Mouse (Mus musculus): ENCODE data around the gene Vwa8. TPM values are rescaled to one million over a fixed set of nuclear protein-coding genes. Genes with fewer than 3 reads are reported as not detected.

Gene Vwa8
- total RNA-seq (2012; rRNA removed): 9.8 and 24.7 TPM in 2 replicates

DNA sequence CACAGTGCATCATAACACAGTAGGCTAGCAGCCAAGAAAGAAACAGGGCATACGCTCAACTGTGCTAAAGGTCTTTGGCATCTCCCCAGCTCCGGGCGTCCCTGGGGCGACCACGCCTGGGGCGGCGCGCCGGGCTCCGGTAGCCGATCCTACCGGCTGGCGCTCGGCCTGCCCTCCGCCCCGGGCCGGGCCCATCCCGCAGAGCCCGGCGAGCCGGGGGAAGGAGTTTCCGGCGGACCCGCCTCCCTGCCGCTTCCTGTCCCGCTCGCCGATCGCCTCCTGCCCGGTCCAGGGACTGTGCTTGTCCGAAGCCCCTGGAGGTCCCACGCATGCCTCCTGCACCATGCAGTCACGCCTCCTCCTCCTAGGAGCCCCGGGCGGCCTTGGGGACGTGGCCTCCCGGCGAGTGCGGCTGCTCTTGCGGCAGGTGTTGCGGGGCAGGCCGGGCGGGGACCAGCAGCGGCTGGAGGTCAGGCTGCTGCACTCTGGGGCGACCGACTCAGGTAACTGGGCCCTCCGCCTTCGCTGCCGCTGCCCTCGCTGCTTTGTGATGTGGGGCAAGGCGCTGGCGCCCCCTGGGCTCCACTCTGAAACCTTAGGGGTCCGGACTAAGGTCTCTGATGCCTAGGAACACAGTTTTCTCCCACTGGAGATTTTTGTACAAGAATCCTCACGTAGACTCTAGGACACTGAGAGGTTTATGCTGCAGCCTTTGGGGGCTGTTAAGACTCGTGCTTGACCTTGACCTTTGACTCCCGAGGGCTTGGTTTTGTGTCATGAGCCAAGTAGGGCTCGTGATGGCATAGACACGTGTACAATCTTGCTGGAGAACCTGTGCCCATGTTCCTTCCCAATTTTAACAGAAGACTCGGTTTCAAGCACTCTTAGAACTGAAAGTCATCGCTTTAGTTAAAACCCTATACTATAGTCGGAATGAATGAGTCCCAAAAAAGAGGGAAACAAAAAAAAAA lies at the start of gene Vwa8:
Vwa8 (plus strand) TSS at position 112 of the 971 bp plus-strand sequence.
- TF ChIP-seq MAFK (IDR thresholded peaks at IDR 0.05; ENCODE audit: insufficient read depth, low read depth, low read length): no peak
- peak; percentile 81 for TF ChIP-seq HCFC1 (IDR thresholded peaks at IDR 0.05; ENCODE audit: borderline replicate concordance, insufficient read depth, low read length)
- no peak for TF ChIP-seq ZC3H11A (IDR thresholded peaks at IDR 0.05; ENCODE audit: borderline replicate concordance, low read depth, low read length)
- H3K4me1 ChIP-seq (ENCODE audit: control insufficient read depth in 2 of 2, insufficient read depth in 2 of 2, low read length in 2 of 2, poor library complexity in 1 of 2): peaks cover 2 to 12% of the 10 kb centered on the region in 2 experiments; a peak in 3 of 4 replicates
- H3K36me3 ChIP-seq (ENCODE audit: control insufficient read depth, insufficient read depth, low read length, poor library complexity, severe bottlenecking): no peaks in the 10 kb centered on the region
- in situ Hi-C loops (cut with MboI; ENCODE audit: low sequenced_read_pairs in 2 of 2, unreplicated experiment in 2 of 2): loop anchor here in 1 of 2 experiments (25.0 kb wide), 1 partner anchor 187 kb away; no protein-coding TSS in a partner anchor
- H3K9me3 ChIP-seq (ENCODE audit: control insufficient read depth, insufficient read depth, low read depth, low read length): no peaks in the 10 kb centered on the region
- peak; percentile 57 for DNase-seq (ENCODE audit: low read depth, low spot score)
- H3K27ac ChIP-seq (ENCODE audit: insufficient read depth, low read depth, low read length, poor library complexity, severe bottlenecking): peak within 1 kb of the TSS; percentile 75
- peak within 1 kb of the TSS; percentile 90 for H3K9ac ChIP-seq (ENCODE audit: insufficient read depth, low read depth, low read length, poor library complexity, severe bottlenecking)
- H3K4me3 ChIP-seq (ENCODE audit: insufficient read depth in 1 of 2, low read depth in 1 of 2, low read length in 2 of 2, poor library complexity in 1 of 2, severe bottlenecking in 1 of 2): peak within 1 kb of the TSS; percentile 90 to 96

DNA sequence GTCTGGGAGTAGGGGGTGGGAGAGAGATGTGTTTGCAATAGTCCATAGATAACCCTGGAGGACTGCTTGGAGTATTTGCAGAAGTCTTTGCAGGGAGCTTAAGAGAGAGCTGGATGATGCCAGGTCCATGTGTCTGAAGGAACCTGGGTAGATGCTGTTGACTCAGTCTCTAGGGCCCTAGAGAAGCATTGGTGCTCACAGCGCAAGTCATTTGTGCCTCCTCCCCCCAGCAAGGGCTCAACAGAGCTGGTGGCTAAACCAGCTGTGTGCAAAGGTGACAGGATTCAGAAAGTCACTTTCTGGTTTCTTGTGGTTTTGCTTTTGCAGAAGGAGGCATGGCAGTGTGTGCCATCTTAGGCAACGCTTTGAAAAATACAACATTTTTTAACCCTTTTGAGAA lies 46.5 kb upstream of the Vwa8 start:
- no peak for DNase-seq (ENCODE audit: low read depth, low spot score)
- H3K9ac ChIP-seq (ENCODE audit: insufficient read depth, low read depth, low read length, poor library complexity, severe bottlenecking): no peak overlapping the region
- in situ Hi-C loops (cut with MboI; ENCODE audit: low sequenced_read_pairs in 2 of 2, unreplicated experiment in 2 of 2): no loop called here
- no peak for TF ChIP-seq MAFK (IDR thresholded peaks at IDR 0.05; ENCODE audit: insufficient read depth, low read depth, low read length)
- TF ChIP-seq ZNF384 (IDR thresholded peaks at IDR 0.05; ENCODE audit: low read depth, low read length): no peak
- no peak for TF ChIP-seq ZC3H11A (IDR thresholded peaks at IDR 0.05; ENCODE audit: borderline replicate concordance, low read depth, low read length)
- TF ChIP-seq CHD2 (IDR thresholded peaks at IDR 0.05; ENCODE audit: low read depth, low read length): no peak
- no peak for TF ChIP-seq HCFC1 (IDR thresholded peaks at IDR 0.05; ENCODE audit: borderline replicate concordance, insufficient read depth, low read length)
- H3K4me3 ChIP-seq (ENCODE audit: insufficient read depth in 1 of 2, low read depth in 1 of 2, low read length in 2 of 2, poor library complexity in 1 of 2, severe bottlenecking in 1 of 2): no peak overlapping the region
- no peaks in the 10 kb centered on the region for H3K9me3 ChIP-seq (ENCODE audit: control insufficient read depth, insufficient read depth, low read depth, low read length)
- no peaks in the 10 kb centered on the region for H3K4me1 ChIP-seq (ENCODE audit: control insufficient read depth in 2 of 2, insufficient read depth in 2 of 2, low read length in 2 of 2, poor library complexity in 1 of 2)
- H3K27ac ChIP-seq (ENCODE audit: insufficient read depth, low read depth, low read length, poor library complexity, severe bottlenecking): no peak overlapping the region
- H3K36me3 ChIP-seq (ENCODE audit: control insufficient read depth, insufficient read depth, low read length, poor library complexity, severe bottlenecking): no peaks in the 10 kb centered on the region

DNA sequence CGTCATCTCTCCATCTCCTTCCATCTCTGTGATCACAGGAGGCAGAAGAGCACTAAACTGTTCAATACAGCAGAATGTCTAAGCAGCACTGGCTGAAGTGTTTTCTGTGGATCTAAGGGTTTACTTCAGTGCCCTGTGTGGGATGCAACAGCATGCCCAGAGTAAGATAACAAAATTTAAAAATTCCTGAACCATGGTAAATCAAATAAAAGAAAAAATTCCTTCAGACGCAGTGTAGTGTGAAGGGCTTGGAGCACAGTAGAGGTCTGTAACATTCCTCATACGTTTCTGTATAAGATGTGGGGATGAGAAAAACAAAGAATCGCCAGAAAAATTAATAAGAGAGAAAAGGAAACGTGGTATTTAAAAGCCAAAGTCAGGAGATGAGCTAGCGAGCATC lies 44.9 kb upstream of the Vwa8 start:
- TF ChIP-seq MAFK (IDR thresholded peaks at IDR 0.05; ENCODE audit: insufficient read depth, low read depth, low read length): no peak
- TF ChIP-seq ZNF384 (IDR thresholded peaks at IDR 0.05; ENCODE audit: low read depth, low read length): no peak
- TF ChIP-seq ZC3H11A (IDR thresholded peaks at IDR 0.05; ENCODE audit: borderline replicate concordance, low read depth, low read length): no peak
- no peak for TF ChIP-seq HCFC1 (IDR thresholded peaks at IDR 0.05; ENCODE audit: borderline replicate concordance, insufficient read depth, low read length)
- TF ChIP-seq CHD2 (IDR thresholded peaks at IDR 0.05; ENCODE audit: low read depth, low read length): no peak
- DNase-seq (ENCODE audit: low read depth, low spot score): no peak
- H3K4me1 ChIP-seq (ENCODE audit: control insufficient read depth in 2 of 2, insufficient read depth in 2 of 2, low read length in 2 of 2, poor library complexity in 1 of 2): no peaks in the 10 kb centered on the region
- no peak overlapping the region for H3K4me3 ChIP-seq (ENCODE audit: insufficient read depth in 1 of 2, low read depth in 1 of 2, low read length in 2 of 2, poor library complexity in 1 of 2, severe bottlenecking in 1 of 2)
- no peaks in the 10 kb centered on the region for H3K9me3 ChIP-seq (ENCODE audit: control insufficient read depth, insufficient read depth, low read depth, low read length)
- in situ Hi-C loops (cut with MboI; ENCODE audit: low sequenced_read_pairs in 2 of 2, unreplicated experiment in 2 of 2): no loop called here
- no peaks in the 10 kb centered on the region for H3K36me3 ChIP-seq (ENCODE audit: control insufficient read depth, insufficient read depth, low read length, poor library complexity, severe bottlenecking)
- no peak overlapping the region for H3K27ac ChIP-seq (ENCODE audit: insufficient read depth, low read depth, low read length, poor library complexity, severe bottlenecking)
- no peak overlapping the region for H3K9ac ChIP-seq (ENCODE audit: insufficient read depth, low read depth, low read length, poor library complexity, severe bottlenecking)

DNA sequence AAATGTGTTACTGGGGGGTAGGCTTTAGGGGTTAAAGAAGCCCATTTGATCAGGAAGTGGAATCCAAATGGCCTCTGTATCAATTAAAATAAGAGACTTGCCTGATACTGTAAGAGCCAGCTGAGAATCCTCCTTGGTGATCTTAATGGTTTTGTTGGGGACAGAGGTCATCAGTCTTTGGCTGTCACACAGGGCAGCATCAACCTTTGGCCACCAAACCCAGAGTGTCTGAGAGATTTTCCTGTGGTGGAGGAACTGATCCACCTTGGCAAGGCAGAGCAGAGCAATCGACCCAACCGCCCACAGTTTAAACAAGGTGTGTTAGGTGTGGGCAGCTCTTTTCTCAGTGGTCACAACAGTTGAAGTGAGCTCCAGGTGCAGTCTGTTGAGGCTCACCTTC lies 36.0 kb upstream of the Vwa8 start:
- in situ Hi-C loops (cut with MboI; ENCODE audit: low sequenced_read_pairs in 2 of 2, unreplicated experiment in 2 of 2): no loop called here
- H3K9me3 ChIP-seq (ENCODE audit: control insufficient read depth, insufficient read depth, low read depth, low read length): no peaks in the 10 kb centered on the region
- H3K36me3 ChIP-seq (ENCODE audit: control insufficient read depth, insufficient read depth, low read length, poor library complexity, severe bottlenecking): no peaks in the 10 kb centered on the region
- H3K4me1 ChIP-seq (ENCODE audit: control insufficient read depth in 2 of 2, insufficient read depth in 2 of 2, low read length in 2 of 2, poor library complexity in 1 of 2): no peaks in the 10 kb centered on the region
- no peak for DNase-seq (ENCODE audit: low read depth, low spot score)
- H3K4me3 ChIP-seq (ENCODE audit: insufficient read depth in 1 of 2, low read depth in 1 of 2, low read length in 2 of 2, poor library complexity in 1 of 2, severe bottlenecking in 1 of 2): no peak overlapping the region
- H3K9ac ChIP-seq (ENCODE audit: insufficient read depth, low read depth, low read length, poor library complexity, severe bottlenecking): no peak overlapping the region
- TF ChIP-seq HCFC1 (IDR thresholded peaks at IDR 0.05; ENCODE audit: borderline replicate concordance, insufficient read depth, low read length) (no peak), MAFK (IDR thresholded peaks at IDR 0.05; ENCODE audit: insufficient read depth, low read depth, low read length) (no peak), CHD2 (IDR thresholded peaks at IDR 0.05; ENCODE audit: low read depth, low read length) (no peak), ZC3H11A (IDR thresholded peaks at IDR 0.05; ENCODE audit: borderline replicate concordance, low read depth, low read length) (no peak), ZNF384 (IDR thresholded peaks at IDR 0.05; ENCODE audit: low read depth, low read length) (no peak)
- H3K27ac ChIP-seq (ENCODE audit: insufficient read depth, low read depth, low read length, poor library complexity, severe bottlenecking): no peak overlapping the region

Measured in ES-E14 (cell line).